Comparison of ENCODE assay signal across 8 mouse cellular contexts in the genomic region with DNA sequence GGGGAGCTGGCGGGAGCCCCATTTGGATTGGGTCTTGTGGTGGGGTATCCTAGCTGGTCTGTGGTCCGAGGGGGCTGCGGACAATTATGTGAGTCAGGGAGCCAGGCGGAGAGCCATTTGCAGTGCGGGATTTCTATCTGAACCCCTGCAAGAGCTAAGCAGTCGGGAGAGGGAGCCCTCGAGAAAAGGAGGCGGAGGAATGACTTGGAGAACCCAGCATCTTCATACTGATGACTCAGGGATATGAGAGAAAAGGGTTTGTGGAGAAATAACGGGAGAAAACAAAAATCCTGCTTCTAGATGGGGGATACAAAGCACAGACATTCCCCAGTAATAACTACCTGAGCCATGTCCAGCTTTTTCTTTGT. TPM values are rescaled to one million over a fixed set of nuclear protein-coding genes. Genes with fewer than 3 reads are reported as not detected.
DNase-seq lines count a peak whose midpoint lies in the region; ATAC-seq lines count a peak whose summit lies in the region.

No protein-coding gene starts in this region.

- 1% methylated on average over 9 of the region's 9 CpGs for WGBS in heart, embryonic 12.5 days
- under 1% methylated on average over 9 of the region's 9 CpGs for WGBS in limb, embryonic 13.5 days
- WGBS in neural tube, embryonic 13.5 days: 2% methylated on average over 9 of the region's 9 CpGs

- peaks cover 12% of the 10 kb centered on the region for H3K4me1 ChIP-seq in heart, embryonic 12.5 days (replicated peaks)
- H3K4me1 ChIP-seq in limb, embryonic 13.5 days: peaks cover 14% of the 10 kb centered on the region
- peaks cover 24% of the 10 kb centered on the region for H3K4me1 ChIP-seq in neural tube, embryonic 13.5 days (replicated peaks)

- peak; percentile 68 to 86 for DNase-seq in frontal cortex, adult 2 months (ENCODE audit: extremely low spot score in 1 of 2, low spot score in 1 of 2)
- DNase-seq in frontal cortex, postnatal 25 days (ENCODE audit: low spot score in 2 of 2): no peak
- DNase-seq in 416B (ENCODE audit: low read depth): peak; percentile 95
- DNase-seq in c-Kit-positive CD71-positive TER-119-negative erythroid progenitor cells, embryonic 14.5 days (ENCODE audit: low read depth): peak; percentile 17
- DNase-seq in gastrocnemius, postnatal 10 days: no peak

- peak overlapping the region; percentile 66 for H3K4me3 ChIP-seq in heart, embryonic 12.5 days
- H3K4me3 ChIP-seq in limb, embryonic 13.5 days: peak overlapping the region; percentile 62
- peak overlapping the region; percentile 78 for H3K4me3 ChIP-seq in neural tube, embryonic 13.5 days

- peak overlapping the region; percentile 100 for H3K4me2 ChIP-seq in heart, embryonic 12.5 days
- H3K4me2 ChIP-seq in limb, embryonic 13.5 days (replicated peaks): peak overlapping the region; percentile 99
- peak overlapping the region; percentile 71 for H3K4me2 ChIP-seq in neural tube, embryonic 13.5 days

- peaks cover 32% of the 10 kb centered on the region for H3K27me3 ChIP-seq in heart, embryonic 12.5 days (replicated peaks)
- peaks cover 45% of the 10 kb centered on the region for H3K27me3 ChIP-seq in limb, embryonic 13.5 days
- peaks cover 22% of the 10 kb centered on the region for H3K27me3 ChIP-seq in neural tube, embryonic 13.5 days

- H3K9ac ChIP-seq in heart, embryonic 12.5 days: 0 out of 2 replicates have a peak overlapping the region, but pooled peaks have one; percentile 33
- no peak overlapping the region for H3K9ac ChIP-seq in limb, embryonic 13.5 days
- peak overlapping the region; percentile 90 for H3K9ac ChIP-seq in neural tube, embryonic 13.5 days

- H3K27ac ChIP-seq in heart, embryonic 12.5 days (ENCODE audit: poor library complexity, severe bottlenecking): no peak overlapping the region
- no peak overlapping the region for H3K27ac ChIP-seq in limb, embryonic 13.5 days
- H3K27ac ChIP-seq in neural tube, embryonic 13.5 days (replicated peaks): peak overlapping the region; percentile 98

- H3K9me3 ChIP-seq in heart, embryonic 12.5 days (replicated peaks): 0 out of 2 replicates have a peak, but pooled peaks cover under 1% of the 10 kb centered on the region
- 0 out of 2 replicates have a peak, but pooled peaks cover 2% of the 10 kb centered on the region for H3K9me3 ChIP-seq in limb, embryonic 13.5 days
- no peaks in the 10 kb centered on the region for H3K9me3 ChIP-seq in neural tube, embryonic 13.5 days

- ATAC-seq in heart, embryonic 12.5 days (ENCODE audit: insufficient number of reproducible peaks, low FRiP score): peak; percentile 28; the same call in 1 of the 2 replicates
- peak; percentile 49 for ATAC-seq in limb, embryonic 13.5 days (ENCODE audit: low FRiP score, low read depth)
- peak; percentile 82 for ATAC-seq in neural tube, embryonic 13.5 days (ENCODE audit: low read depth)

- H3K36me3 ChIP-seq in heart, embryonic 12.5 days: no peaks in the 10 kb centered on the region
- H3K36me3 ChIP-seq in limb, embryonic 13.5 days: no peaks in the 10 kb centered on the region
- H3K36me3 ChIP-seq in neural tube, embryonic 13.5 days: no peaks in the 10 kb centered on the region

RNA-seq across cellular contexts. Expression of gene Bicdl1, which starts 1.4 kb away (rescaled TPM):
- polyA plus RNA-seq in frontal cortex, adult 2 months (2012; rRNA removed): 166 and 186 TPM in 2 replicates
- 5.5 and 7.9 TPM in 2 replicates for polyA plus RNA-seq in heart, embryonic 12.5 days (2016; fragmentation: Nextera tagmentation; extraction: Ambion mirVana)
- 11.4 and 13.2 TPM in 2 replicates for polyA plus RNA-seq in limb, embryonic 13.5 days (2015; fragmentation: Nextera tagmentation; extraction: Ambion mirVana)
- 23.0 and 24.2 TPM in 2 replicates for polyA plus RNA-seq in neural tube, embryonic 13.5 days (2015; fragmentation: Nextera tagmentation; extraction: Ambion mirVana)
- total RNA-seq in gastrocnemius, postnatal 10 days (2021): 1 to 10 TPM; 3.9 to 4.0 TPM

Comparison
In these comparisons a context has a peak if more than half of its experiments do, and no peak if none do; other contexts are left out.
1. DNase-seq: peak in frontal cortex, adult 2 months (2 of 2), 416B (single experiment) and c-Kit-positive CD71-positive TER-119-negative erythroid progenitor cells, embryonic 14.5 days (single experiment); none in frontal cortex, postnatal 25 days (0 of 2) and gastrocnemius, postnatal 10 days (single experiment).
2. ATAC-seq: peak in every context shown above with its lines; median percentile 82 in neural tube, embryonic 13.5 days; 49 in limb, embryonic 13.5 days; 28 in heart, embryonic 12.5 days.
3. Peak in every context shown above with its lines, with median percentiles within 50 percentile points of each other: H3K4me2 ChIP-seq and H3K4me3 ChIP-seq.